Mouse (Mus musculus) bone marrow, adult 2 months (tissue): ENCODE measurements around the gene Dnaaf2.

ENCODE experiments used
- CTCF ChIP-seq: fragments of 200-500 bp; IDR thresholded peaks from 2 replicates; pipeline ENCODE4 v1.5.1; 2011; ENCODE audit warnings: low read length, control low read depth; ENCODE audit not compliant: control insufficient read depth, insufficient read depth
- POLR2A ChIP-seq: fragments of 200-500 bp; IDR thresholded peaks from 2 replicates; pipeline ENCODE4 v1.6.1; 2011; ENCODE audit warnings: low read depth, mild to moderate bottlenecking, control low read depth, low read length, borderline replicate concordance; ENCODE audit not compliant: control insufficient read depth

GRCm38 (mm10) chr12:69143460-69143859 lies 54.8 kb downstream of the Dnaaf2 start:
- TF ChIP-seq CTCF (no peak), POLR2A (no peak)
